Mouse (Mus musculus): ENCODE measurements at regions not wholly inside any gene's neighbourhood (a gene's known extent, or its start where the extent isn't known, plus 50 kb on each side); places are given as distances from the start of the nearest gene placed in this dataset.

GRCm38 (mm10) chr4:35354046-35354445 lies 128.1 kb upstream of the C9orf72 start:
- TF ChIP-seq CTCF (IDR thresholded peaks at IDR 0.05; ENCODE audit: control insufficient read depth, insufficient read depth, low read length) (no peak), POLR2A (IDR thresholded peaks at IDR 0.05; ENCODE audit: borderline replicate concordance, control insufficient read depth, low read depth, low read length) (no peak)
